Mouse (Mus musculus) C2C12 (cell line): Measurements from ENCODE around the gene Atp8b5.

ENCODE experiments used
- CTCF ChIP-seq: IDR thresholded peaks from one replicate; pipeline ENCODE4 v1.5.1; 2011; ENCODE audit not compliant: control insufficient read depth, insufficient read depth, insufficient read length
- MAX ChIP-seq: IDR thresholded peaks from one replicate; pipeline ENCODE4 v1.6.1; 2011; ENCODE audit warnings: mild to moderate bottlenecking, control low read depth
- MYOD1 ChIP-seq: IDR thresholded peaks from one replicate; pipeline ENCODE4 v1.6.1; 2011; ENCODE audit warnings: low read depth; ENCODE audit not compliant: control insufficient read depth, insufficient read length

GRCm38 (mm10) chr4:43415221-43416070, 148.5 kb downstream of the Atp8b5 start:
- TF ChIP-seq CTCF, result no peak
- TF ChIP-seq MYOD1, result no peak
- TF ChIP-seq MAX, result no peak
